Mouse (Mus musculus): ENCODE measurements around the gene Gm5580. TPM values are rescaled to one million over a fixed set of nuclear protein-coding genes. Genes with fewer than 3 reads are reported as not detected.

Gm5580 gene
- not detected for polyA plus RNA-seq (2015; fragmentation: Illumina TruSeq; extraction: RNeasy Lipid Tissue Mini Kit (QIAGEN cat#74804); ENCODE audit: low read depth, low replicate concordance)

GRCm38 (mm10) chr6:116550841-116551240 is at the start of gene Gm5580:
Gene Gm5580 (plus strand): TSS chr6:116551141.

DNA sequence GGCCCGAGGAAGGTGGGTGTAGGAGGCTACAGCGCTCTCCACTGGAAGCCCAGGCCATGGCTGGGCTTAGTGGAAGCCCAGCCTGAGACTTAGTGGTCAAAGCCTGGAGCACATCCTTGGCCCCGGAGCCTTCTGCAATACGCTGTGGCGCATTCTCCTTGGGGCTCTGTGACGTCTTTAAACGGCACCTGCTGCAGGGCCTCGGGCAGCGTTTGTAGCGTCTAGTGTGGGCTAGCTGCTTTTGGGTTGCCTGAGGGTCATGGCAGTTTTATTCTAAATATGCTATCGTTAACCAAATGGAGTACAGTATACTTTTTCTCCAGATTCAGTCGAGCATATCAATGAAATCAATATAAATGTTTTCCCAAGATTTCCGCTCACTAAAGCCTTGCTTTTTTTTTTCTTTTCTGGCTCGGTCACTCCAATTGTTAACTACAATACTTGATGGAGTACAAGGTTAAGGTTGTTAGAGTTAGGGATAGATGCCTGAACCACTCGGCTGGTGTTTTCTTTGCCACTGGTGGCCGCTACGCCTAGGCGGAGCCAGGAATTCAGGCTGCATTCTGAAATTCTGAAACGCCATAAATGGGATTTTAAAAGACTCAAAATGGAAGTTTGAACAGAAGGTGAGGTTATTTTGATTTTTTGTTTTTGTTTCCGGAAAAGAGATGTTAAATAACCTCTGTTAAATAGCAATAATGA is 44.5 kb upstream of the Gm5580 start, which contains the start of gene Olfr212:
Gene Olfr212, plus strand, starts transcription at position 215 of the 702 bp plus-strand sequence.

DNA sequence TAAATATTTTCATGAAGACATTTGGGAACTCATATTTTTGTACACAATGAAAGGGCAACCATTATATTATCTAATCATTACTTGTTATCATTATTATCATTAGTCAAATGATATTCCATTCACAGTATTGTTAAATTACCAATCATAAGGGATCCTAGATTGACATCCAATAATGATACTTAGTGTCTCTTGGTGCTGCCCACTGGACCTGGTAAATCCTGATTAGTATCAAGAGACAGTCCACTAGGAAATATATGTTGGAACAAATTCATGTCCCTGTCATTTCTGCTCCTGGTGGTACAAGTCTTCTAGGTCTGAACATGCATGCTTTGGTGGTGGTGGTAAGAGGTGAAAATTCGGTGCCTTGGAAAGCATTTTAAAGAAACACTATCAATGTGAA is 12.8 kb upstream of the Gm5580 start, which contains the start of gene Olfr213:
Gene Olfr213, plus strand, starts transcription at position 301 of the 400 bp plus-strand sequence.

DNA sequence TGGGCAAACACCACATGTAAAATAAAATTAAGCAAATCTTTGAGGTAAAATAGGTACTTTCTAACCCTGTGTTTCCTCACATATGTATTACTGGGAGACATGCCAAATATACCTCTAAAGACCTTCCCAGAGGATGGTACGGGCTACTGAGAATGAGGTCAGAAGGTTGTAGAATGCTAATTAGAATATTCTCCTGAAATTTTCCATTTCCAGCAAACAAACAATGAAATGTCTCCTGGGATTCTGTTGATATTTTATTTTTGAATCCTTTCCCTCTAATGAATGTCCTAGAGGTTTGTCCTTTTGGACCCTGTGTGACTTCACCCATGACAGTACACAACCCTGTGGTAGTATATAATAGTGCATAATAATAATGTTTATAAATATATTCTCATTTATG is 3.0 kb downstream of the Gm5580 start, which contains the start of gene Olfr214:
Gene Olfr214, plus strand, starts transcription at position 301 of the 400 bp plus-strand sequence.

DNA sequence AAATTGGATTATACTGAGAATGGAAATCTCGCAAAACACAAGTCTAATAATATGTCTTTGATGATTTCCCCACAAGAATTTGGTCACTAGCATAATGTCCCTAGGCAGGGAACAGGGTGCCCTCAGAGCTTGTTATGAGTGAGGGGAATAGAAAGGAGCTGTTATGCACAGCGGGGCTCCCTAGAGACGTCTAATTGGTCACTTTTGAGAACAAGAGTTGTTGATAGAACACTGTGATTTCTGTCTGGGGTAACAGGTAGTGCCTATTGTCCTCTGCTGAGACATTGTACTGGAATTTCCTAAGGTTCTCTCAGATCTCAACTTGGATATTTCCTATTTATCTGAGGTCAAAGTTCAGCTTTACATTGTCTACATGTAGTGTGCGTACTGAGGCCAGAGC is 33.2 kb downstream of the Gm5580 start, which contains the start of gene Olfr215:
Gene Olfr215, minus strand, starts transcription at position 101 of the 400 bp plus-strand sequence.

Other genes with a start within 250 kb of the Gm5580 start
- gene March8, start 213.1 kb upstream of the Gm5580 start, polyA plus RNA-seq (2015; fragmentation: Illumina TruSeq; extraction: RNeasy Lipid Tissue Mini Kit (QIAGEN cat#74804); ENCODE audit: low read depth, low replicate concordance), result 54.7 TPM
- 1.4 TPM for gene Alox5, start 90.0 kb upstream of the Gm5580 start, polyA plus RNA-seq (2015; fragmentation: Illumina TruSeq; extraction: RNeasy Lipid Tissue Mini Kit (QIAGEN cat#74804); ENCODE audit: low read depth, low replicate concordance)
- not detected for gene Olfr211, start 62.0 kb upstream of the Gm5580 start, polyA plus RNA-seq (2015; fragmentation: Illumina TruSeq; extraction: RNeasy Lipid Tissue Mini Kit (QIAGEN cat#74804); ENCODE audit: low read depth, low replicate concordance)
- gene Olfr212, start 44.6 kb upstream of the Gm5580 start, polyA plus RNA-seq (2015; fragmentation: Illumina TruSeq; extraction: RNeasy Lipid Tissue Mini Kit (QIAGEN cat#74804); ENCODE audit: low read depth, low replicate concordance), result not detected
- not detected for gene Olfr213, start 12.7 kb upstream of the Gm5580 start, polyA plus RNA-seq (2015; fragmentation: Illumina TruSeq; extraction: RNeasy Lipid Tissue Mini Kit (QIAGEN cat#74804); ENCODE audit: low read depth, low replicate concordance)
- gene Olfr214, start 3.1 kb downstream of the Gm5580 start, polyA plus RNA-seq (2015; fragmentation: Illumina TruSeq; extraction: RNeasy Lipid Tissue Mini Kit (QIAGEN cat#74804); ENCODE audit: low read depth, low replicate concordance), result not detected
- not detected for gene Olfr215, start 33.1 kb downstream of the Gm5580 start, polyA plus RNA-seq (2015; fragmentation: Illumina TruSeq; extraction: RNeasy Lipid Tissue Mini Kit (QIAGEN cat#74804); ENCODE audit: low read depth, low replicate concordance)
- gene Zfp422, start 77.9 kb downstream of the Gm5580 start, polyA plus RNA-seq (2015; fragmentation: Illumina TruSeq; extraction: RNeasy Lipid Tissue Mini Kit (QIAGEN cat#74804); ENCODE audit: low read depth, low replicate concordance), result 28.3 TPM
- 4.2 TPM for gene Depp1, start 99.5 kb downstream of the Gm5580 start, polyA plus RNA-seq (2015; fragmentation: Illumina TruSeq; extraction: RNeasy Lipid Tissue Mini Kit (QIAGEN cat#74804); ENCODE audit: low read depth, low replicate concordance)
- 7.2 TPM for gene Rassf4, start 122.8 kb downstream of the Gm5580 start, polyA plus RNA-seq (2015; fragmentation: Illumina TruSeq; extraction: RNeasy Lipid Tissue Mini Kit (QIAGEN cat#74804); ENCODE audit: low read depth, low replicate concordance)
- gene Tmem72, start 165.8 kb downstream of the Gm5580 start, polyA plus RNA-seq (2015; fragmentation: Illumina TruSeq; extraction: RNeasy Lipid Tissue Mini Kit (QIAGEN cat#74804); ENCODE audit: low read depth, low replicate concordance), result 0.88 TPM

All from brain, adult 10 weeks (tissue).